Mouse (Mus musculus): ENCODE data around the gene Ifi47.

DNA sequence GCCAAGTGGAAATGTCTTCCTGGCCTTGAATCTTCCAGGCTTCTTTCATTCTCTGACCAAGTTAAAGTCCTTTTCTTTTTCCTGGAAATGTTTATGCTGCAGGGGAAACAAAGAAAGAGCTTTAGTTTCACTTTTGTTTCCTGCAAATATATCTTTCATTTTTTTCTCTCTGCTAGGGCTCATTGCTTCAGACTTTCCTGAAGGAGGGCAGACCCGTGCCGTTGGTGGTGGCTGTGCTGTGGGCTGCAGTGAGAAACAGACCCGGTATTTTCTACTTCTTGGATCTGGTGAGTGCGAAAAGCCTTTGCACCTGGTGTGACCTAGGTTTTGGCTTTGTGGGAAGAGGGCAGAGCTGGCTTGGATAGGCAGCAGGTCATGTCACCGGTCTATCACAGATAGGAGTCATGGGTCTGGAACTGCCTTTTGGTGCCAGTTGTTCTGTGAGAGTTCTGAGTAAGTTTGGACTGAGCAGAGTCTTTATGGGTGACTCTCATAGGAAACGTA lies 10.5 kb downstream of the Ifi47 start:
- TF ChIP-seq CTCF (conservative IDR thresholded peaks at IDR 0.05; ENCODE audit: insufficient read depth, insufficient read length, low read depth, low read length): no peak
- TF ChIP-seq POLR2A (IDR thresholded peaks at IDR 0.05; ENCODE audit: low read depth, low read length): no peak

Measured in kidney, adult 2 months (tissue).